Mouse (Mus musculus) cerebellum, postnatal 4 days (tissue): ENCODE data around the gene Rab5if.
"Not testable (repeated sequence)": the region's sequence is repeated elsewhere in the genome, so short reads cannot be mapped to it uniquely, and the experiment has no call there.

Experiments
- DNase-seq, 2 experiments: peaks; one replicate each; pipeline ENCODE4 v3.0.0; 2022; ENCODE audit warnings: low spot score in 2 of 2, mixed read lengths in 1 of 2

The Rab5if gene

GRCm38 (mm10) chr2:156862772-156863486 is at the start of gene Rab5if:
Gene Rab5if (plus strand): TSS chr2:156863128.
- DNase-seq = peak; percentile 97 to 98

- no peak for DNase-seq
Measured at GRCm38 (mm10) chr2:156814344-156814801, 48.6 kb upstream of the Rab5if start.

GRCm38 (mm10) chr2:156814893-156815292 is 48.0 kb upstream of the Rab5if start:
- DNase-seq = no peak

GRCm38 (mm10) chr2:156815412-156815811 is 47.5 kb upstream of the Rab5if start:
- no peak for DNase-seq

GRCm38 (mm10) chr2:156816116-156816515 is 46.8 kb upstream of the Rab5if start:
- no peak for DNase-seq

GRCm38 (mm10) chr2:156825128-156825527 is 37.8 kb upstream of the Rab5if start:
- DNase-seq = not testable (repeated sequence)

GRCm38 (mm10) chr2:156834336-156834735 is 28.6 kb upstream of the Rab5if start:
- no peak for DNase-seq

GRCm38 (mm10) chr2:156838839-156839238 is 24.1 kb upstream of the Rab5if start:
- no peak for DNase-seq

- peak in 1 of 2 experiments; percentile 76 for DNase-seq
Measured at GRCm38 (mm10) chr2:156839319-156840191, 23.4 kb upstream of the Rab5if start, which contains the start of gene Tgif2. Gene Tgif2 (plus strand): TSS chr2:156840007.

GRCm38 (mm10) chr2:156840301-156841027 is 22.5 kb upstream of the Rab5if start:
- peak in 1 of 2 experiments; percentile 45 for DNase-seq

GRCm38 (mm10) chr2:156841028-156841840 is 21.7 kb upstream of the Rab5if start:
- DNase-seq = peak in 1 of 2 experiments; percentile 44

- peak in 1 of 2 experiments; percentile 42 for DNase-seq
Measured at GRCm38 (mm10) chr2:156841841-156842706, 20.9 kb upstream of the Rab5if start.

- no peak for DNase-seq
Measured at GRCm38 (mm10) chr2:156842711-156843110, 20.2 kb upstream of the Rab5if start.

GRCm38 (mm10) chr2:156843331-156843730 is 19.6 kb upstream of the Rab5if start:
- no peak for DNase-seq

GRCm38 (mm10) chr2:156844715-156845114 is 18.2 kb upstream of the Rab5if start:
- DNase-seq = no peak

- DNase-seq = no peak
Measured at GRCm38 (mm10) chr2:156847653-156848052, 15.3 kb upstream of the Rab5if start.

GRCm38 (mm10) chr2:156848526-156849182 is 14.3 kb upstream of the Rab5if start:
- no peak for DNase-seq

- no peak for DNase-seq
Measured at GRCm38 (mm10) chr2:156850505-156850904, 12.4 kb upstream of the Rab5if start.

GRCm38 (mm10) chr2:156853584-156853983 is 9.3 kb upstream of the Rab5if start:
- not testable (repeated sequence) for DNase-seq
